Mouse (Mus musculus) forebrain, postnatal 0 days (tissue): ENCODE measurements around the gene Fgfr1op2. TPM values are rescaled to one million over a fixed set of nuclear protein-coding genes. Genes with fewer than 3 reads are reported as not detected.

Experiments
- ATAC-seq: fragments of 200-750 bp; cut with Nextera tagmentation; 2 replicates; pipeline ENCODE4 v1.8.0; 2017; ENCODE audit warnings: mild to moderate bottlenecking, moderate library complexity
- DNase-seq: peaks from one replicate; pipeline ENCODE4 v3.0.0-alpha.2; 2015
- H3K27ac ChIP-seq: fragments of 300-500 bp; sonication (generic); 2 replicates; pipeline ENCODE4 v1.5.1; 2014; ENCODE audit warnings: low read depth, mild to moderate bottlenecking, antibody characterized with exemption, low read length, moderate library complexity, mixed read lengths
- H3K27me3 ChIP-seq: fragments of 300-500 bp; sonication (generic); 2 replicates; pipeline ENCODE4 v1.6.1; 2014; ENCODE audit warnings: mild to moderate bottlenecking, low read length, mixed read lengths; ENCODE audit not compliant: insufficient read depth
- H3K36me3 ChIP-seq: fragments of 300-500 bp; sonication (generic); 2 replicates; pipeline ENCODE4 v1.6.1; 2014; ENCODE audit warnings: mild to moderate bottlenecking, moderate library complexity; ENCODE audit not compliant: insufficient read depth
- H3K4me1 ChIP-seq: fragments of 300-500 bp; sonication (generic); 2 replicates; pipeline ENCODE4 v1.6.1; 2014; ENCODE audit warnings: antibody characterized with exemption; ENCODE audit not compliant: insufficient read depth
- H3K4me2 ChIP-seq: fragments of 300-500 bp; sonication (generic); 2 replicates; pipeline ENCODE4 v1.6.1; 2014; ENCODE audit warnings: low read depth, mild to moderate bottlenecking, moderate library complexity
- H3K4me3 ChIP-seq: fragments of 300-500 bp; sonication (generic); 2 replicates; pipeline ENCODE4 v1.5.1; 2014; ENCODE audit warnings: low read depth, low read length, mixed read lengths
- H3K9ac ChIP-seq: fragments of 300-500 bp; sonication (generic); 2 replicates; pipeline ENCODE4 v1.6.1; 2014; ENCODE audit warnings: mild to moderate bottlenecking
- H3K9me3 ChIP-seq: fragments of 300-500 bp; sonication (generic); 2 replicates; pipeline ENCODE4 v1.6.1; 2016; ENCODE audit warnings: low read length
- CTCF ChIP-seq: sonication (generic); IDR thresholded peaks from 2 replicates; pipeline ENCODE4 v1.5.1; 2016; ENCODE audit warnings: antibody characterized with exemption, control low read depth, low read depth
- WGBS: fragments of 180-500 bp; shearing (Covaris S2); extraction: QIAGEN DNeasy Blood & Tissue Kit; methylation state at CpG from one replicate; pipeline ENCODE4 v1.1.7; 2014; 5-methylcytosine and 5-hydroxymethylcytosine counted together
- polyA plus RNA-seq: library from polyadenylated mRNA; unstranded; fragments of >200 nt; fragmentation: Nextera tagmentation; extraction: Ambion mirVana; gene quantifications from 2 replicates; pipeline ENCODE4 v1.2.1, GENCODE M21; 2015
- total RNA-seq: library from RNA; depleted of rRNA; stranded (reverse); fragments of >200 nt; gene quantifications from 2 replicates; pipeline ENCODE4 v1.2.3, GENCODE M21; 2014; rRNA removed

Fgfr1op2 gene
- 32.2 and 34.9 TPM in 2 replicates for total RNA-seq
- polyA plus RNA-seq = 37.3 and 37.7 TPM in 2 replicates

GRCm38 (mm10) chr6:146576903-146577302, at the start of gene Fgfr1op2:
Gene Fgfr1op2 (plus strand): TSS chr6:146577203.
- no peaks in the 10 kb centered on the region for H3K9me3 ChIP-seq
- peak within 1 kb of the TSS; percentile 97 for H3K27ac ChIP-seq
- no peak for TF ChIP-seq CTCF
- WGBS = under 1% methylated on average over 13 of the region's 13 CpGs
- peaks cover 18% of the 10 kb centered on the region for H3K4me1 ChIP-seq
- H3K4me3 ChIP-seq = peak within 1 kb of the TSS; percentile 77
- ATAC-seq = no peak
- peak within 1 kb of the TSS; percentile 82 for H3K9ac ChIP-seq
- no peak for DNase-seq
- peak within 1 kb of the TSS; percentile 68 for H3K4me2 ChIP-seq
- H3K27me3 ChIP-seq = no peaks in the 10 kb centered on the region
- H3K36me3 ChIP-seq = no peaks in the 10 kb centered on the region

GRCm38 (mm10) chr6:146527537-146527936, 49.5 kb upstream of the Fgfr1op2 start:
- no peaks in the 10 kb centered on the region for H3K4me1 ChIP-seq
- H3K4me3 ChIP-seq = no peak overlapping the region
- 96% methylated on average over 2 of the region's 2 CpGs for WGBS
- no peak overlapping the region for H3K27ac ChIP-seq
- H3K4me2 ChIP-seq = no peak overlapping the region
- no peaks in the 10 kb centered on the region for H3K27me3 ChIP-seq
- no peaks in the 10 kb centered on the region for H3K36me3 ChIP-seq
- no peak overlapping the region for H3K9ac ChIP-seq
- TF ChIP-seq CTCF = no peak
- DNase-seq (no peak), ATAC-seq (no peak)
- H3K9me3 ChIP-seq = no peaks in the 10 kb centered on the region

DNA sequence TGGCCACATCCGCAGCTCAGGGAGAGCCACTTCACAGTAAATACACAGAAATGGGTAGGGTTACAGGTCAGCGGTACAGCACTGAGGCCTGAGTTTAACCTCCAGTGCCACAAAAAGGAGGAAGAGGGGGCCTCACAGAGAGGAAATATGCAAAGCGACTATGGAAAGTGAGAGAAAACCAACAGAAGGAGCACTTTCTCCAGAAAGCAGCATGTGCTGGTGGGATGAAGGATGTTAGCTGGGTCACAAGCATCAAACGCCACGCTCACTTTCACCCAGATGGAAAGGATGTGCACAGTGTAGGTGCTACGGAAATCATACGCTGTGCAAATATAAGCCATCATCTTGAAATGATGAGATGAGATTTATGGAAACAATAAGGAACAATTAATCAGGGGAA, 46.6 kb upstream of the Fgfr1op2 start:
- Histone ChIP-seq H3K4me2 (no peak overlapping the region), H3K36me3 (no peaks in the 10 kb centered on the region), H3K9ac (no peak overlapping the region), H3K4me3 (no peak overlapping the region), H3K9me3 (no peaks in the 10 kb centered on the region), H3K27ac (no peak overlapping the region), H3K4me1 (no peaks in the 10 kb centered on the region), H3K27me3 (no peaks in the 10 kb centered on the region)
- TF ChIP-seq CTCF = no peak
- DNase-seq (no peak), ATAC-seq (no peak)
- 91% methylated on average over 7 of the region's 7 CpGs for WGBS

DNA sequence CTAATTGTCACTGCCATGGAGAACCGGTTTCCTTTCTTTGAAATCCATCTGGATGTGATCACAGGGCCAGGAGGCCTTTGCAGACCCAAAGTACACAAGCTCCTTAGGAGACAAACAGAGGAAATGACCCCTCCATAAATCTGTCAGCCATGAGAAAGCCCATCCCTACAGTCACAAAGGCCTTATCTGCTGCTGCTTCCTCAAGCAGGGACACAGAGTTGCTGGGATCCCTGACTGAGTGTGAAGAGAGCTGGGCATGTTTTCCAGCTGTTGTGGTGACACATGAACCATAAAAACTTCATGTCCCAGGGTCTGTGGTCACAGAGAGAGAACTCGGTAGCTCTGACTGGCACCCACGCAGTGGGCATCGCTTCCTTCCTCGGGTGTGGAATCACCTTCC, 46.2 kb upstream of the Fgfr1op2 start:
- no peak for TF ChIP-seq CTCF
- no peak for ATAC-seq
- DNase-seq = no peak
- Histone ChIP-seq H3K27me3 (no peaks in the 10 kb centered on the region), H3K36me3 (no peaks in the 10 kb centered on the region), H3K4me3 (no peak overlapping the region), H3K27ac (no peak overlapping the region), H3K9me3 (no peaks in the 10 kb centered on the region), H3K9ac (no peak overlapping the region), H3K4me2 (no peak overlapping the region), H3K4me1 (no peaks in the 10 kb centered on the region)
- 80% methylated on average over 5 of the region's 5 CpGs for WGBS

DNA sequence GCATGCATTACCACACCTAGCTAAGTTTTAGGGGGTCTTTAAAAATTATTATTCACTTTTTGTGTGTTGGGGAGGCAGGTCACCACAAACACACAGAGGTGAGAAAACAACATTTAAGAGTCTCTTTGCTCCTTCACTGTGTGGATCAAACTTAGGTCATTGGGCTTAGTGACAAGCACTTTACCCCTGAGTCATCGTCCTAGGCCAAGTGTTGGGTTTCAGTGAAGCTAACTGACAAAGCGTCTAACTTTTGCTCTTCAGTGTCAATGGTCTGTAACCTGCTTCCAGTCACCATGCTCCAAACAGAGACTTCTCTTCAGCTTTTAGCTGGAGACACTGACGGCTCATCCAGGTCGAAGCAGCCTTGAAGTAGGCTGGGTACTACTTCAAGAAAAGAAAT, 43.9 kb upstream of the Fgfr1op2 start:
- H3K9me3 ChIP-seq = no peaks in the 10 kb centered on the region
- no peak overlapping the region for H3K4me3 ChIP-seq
- H3K4me2 ChIP-seq = no peak overlapping the region
- no peak for TF ChIP-seq CTCF
- no peak for DNase-seq
- H3K36me3 ChIP-seq = no peaks in the 10 kb centered on the region
- no peak overlapping the region for H3K9ac ChIP-seq
- H3K27me3 ChIP-seq = no peaks in the 10 kb centered on the region
- no peak for ATAC-seq
- no peaks in the 10 kb centered on the region for H3K4me1 ChIP-seq
- WGBS = 92% methylated on average over 4 of the region's 4 CpGs
- H3K27ac ChIP-seq = no peak overlapping the region

- no peaks in the 10 kb centered on the region for H3K9me3 ChIP-seq
- no peaks in the 10 kb centered on the region for H3K27me3 ChIP-seq
- no peak overlapping the region for H3K9ac ChIP-seq
- WGBS = 98% methylated on average over 5 of the region's 5 CpGs
- no peak for TF ChIP-seq CTCF
- no peak for ATAC-seq
- no peak for DNase-seq
- H3K4me3 ChIP-seq = no peak overlapping the region
- no peaks in the 10 kb centered on the region for H3K4me1 ChIP-seq
- H3K4me2 ChIP-seq = no peak overlapping the region
- H3K27ac ChIP-seq = no peak overlapping the region
- H3K36me3 ChIP-seq = no peaks in the 10 kb centered on the region
Measured at GRCm38 (mm10) chr6:146535501-146535900, 41.5 kb upstream of the Fgfr1op2 start.

- ATAC-seq (no peak), DNase-seq (no peak)
- no peak for TF ChIP-seq CTCF
- H3K4me3 ChIP-seq = no peak overlapping the region
- H3K9ac ChIP-seq = no peak overlapping the region
- H3K27me3 ChIP-seq = no peaks in the 10 kb centered on the region
- H3K36me3 ChIP-seq = no peaks in the 10 kb centered on the region
- H3K27ac ChIP-seq = no peak overlapping the region
- H3K4me2 ChIP-seq = no peak overlapping the region
- H3K4me1 ChIP-seq = no peaks in the 10 kb centered on the region
- no peaks in the 10 kb centered on the region for H3K9me3 ChIP-seq
- WGBS = 94% methylated on average over 4 of the region's 4 CpGs
Measured at GRCm38 (mm10) chr6:146537111-146537510, 39.9 kb upstream of the Fgfr1op2 start.

DNA sequence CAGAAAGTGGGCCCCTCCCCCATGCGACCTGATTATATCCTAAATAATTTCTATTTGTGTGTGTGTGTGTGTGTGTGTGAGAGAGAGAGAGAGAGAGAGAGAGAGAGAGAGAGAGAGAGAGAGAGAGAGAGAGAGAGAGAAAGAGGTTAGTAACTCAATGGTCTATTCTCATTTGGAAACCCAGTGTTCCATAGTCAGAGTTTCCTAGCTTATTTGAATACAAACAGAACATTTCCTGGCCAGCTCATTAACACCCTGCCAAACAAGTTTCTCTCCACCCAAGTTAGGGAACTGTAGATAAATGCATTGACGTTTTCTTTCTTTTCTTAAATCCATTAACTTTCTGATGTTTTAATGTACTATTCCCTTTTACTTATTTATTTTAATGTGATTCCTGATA, 38.9 kb upstream of the Fgfr1op2 start:
- Histone ChIP-seq H3K36me3 (no peaks in the 10 kb centered on the region), H3K4me1 (no peaks in the 10 kb centered on the region), H3K27me3 (no peaks in the 10 kb centered on the region), H3K9ac (no peak overlapping the region), H3K4me2 (no peak overlapping the region), H3K9me3 (no peaks in the 10 kb centered on the region), H3K27ac (no peak overlapping the region), H3K4me3 (no peak overlapping the region)
- DNase-seq = no peak
- ATAC-seq = no peak
- WGBS = 46% methylated on average over 2 of the region's 2 CpGs
- TF ChIP-seq CTCF = no peak
